Mouse (Mus musculus): ENCODE measurements around the gene Samt4. TPM values are rescaled to one million over a fixed set of nuclear protein-coding genes. Genes with fewer than 3 reads are reported as not detected.
"Not testable (repeated sequence)": the region's sequence is repeated elsewhere in the genome, so short reads cannot be mapped to it uniquely, and the experiment has no call there.

Samt4 gene
- not detected in 2 replicates for polyA plus RNA-seq (2012; ENCODE audit: insufficient read depth, insufficient read length, missing spikeins)

- no peaks in the 10 kb centered on the region for H3K4me1 ChIP-seq (ENCODE audit: control insufficient read depth, insufficient read depth, insufficient read length, low read length)
- no peak within 1 kb of the TSS for H3K27ac ChIP-seq (replicated peaks; ENCODE audit: low read depth, low read length)
- no peak within 1 kb of the TSS for H3K4me3 ChIP-seq (ENCODE audit: insufficient read depth, low read depth, low read length)
Measured at GRCm38 (mm10) chrX:154481702-154482101, at the start of gene Samt4. Samt4 (plus strand) TSS chrX:154482002.

DNA sequence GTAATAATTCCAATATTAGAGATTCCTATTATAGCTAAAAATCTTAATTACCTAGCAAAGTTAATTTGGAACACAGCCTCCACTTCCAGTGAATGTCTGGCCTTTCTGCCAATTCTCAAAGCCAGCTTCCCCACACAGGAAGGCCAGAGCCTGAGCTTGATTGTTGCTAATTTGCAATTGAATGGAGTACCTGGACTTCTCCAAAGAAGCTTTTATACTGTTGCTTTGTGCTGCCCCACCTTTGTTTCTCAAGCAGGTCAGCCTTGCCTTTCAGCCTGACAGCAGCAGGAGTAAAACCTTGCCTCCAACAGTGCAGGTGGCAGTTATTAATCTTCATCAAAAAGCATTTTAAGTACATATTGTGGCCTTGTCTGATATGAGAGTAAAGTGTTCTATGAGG, 38.1 kb upstream of the Samt4 start:
- H3K27ac ChIP-seq (replicated peaks; ENCODE audit: low read depth, low read length); H3K4me1 ChIP-seq (ENCODE audit: control insufficient read depth, insufficient read depth, insufficient read length, low read length); H3K4me3 ChIP-seq (ENCODE audit: insufficient read depth, low read depth, low read length): not testable (repeated sequence)

DNA sequence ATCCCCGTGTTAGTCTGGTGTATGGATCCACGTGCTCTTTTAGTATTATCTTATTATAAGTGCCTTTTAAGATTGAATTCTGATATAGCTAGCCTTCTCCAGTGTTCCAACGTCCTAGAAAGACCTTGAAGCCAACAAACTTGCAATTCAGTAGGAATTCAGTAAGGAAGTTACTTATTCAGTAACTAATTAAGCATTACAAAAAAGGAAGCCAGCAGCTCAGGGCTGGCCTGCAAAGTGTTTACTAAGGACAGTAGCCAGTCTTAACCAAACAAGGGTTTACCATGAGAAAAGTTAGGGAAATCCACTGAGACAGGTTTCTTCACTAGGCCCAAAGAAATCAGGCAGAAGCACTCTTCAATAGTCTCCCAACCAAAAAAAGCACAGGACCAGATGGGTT, 13.4 kb upstream of the Samt4 start:
- not testable (repeated sequence) for H3K27ac ChIP-seq (replicated peaks; ENCODE audit: low read depth, low read length); H3K4me1 ChIP-seq (ENCODE audit: control insufficient read depth, insufficient read depth, insufficient read length, low read length); H3K4me3 ChIP-seq (ENCODE audit: insufficient read depth, low read depth, low read length)

Other genes with a start within 250 kb of the Samt4 start
- not detected in 2 replicates for gene 4930524N10Rik, start 138.6 kb upstream of the Samt4 start, polyA plus RNA-seq (2012; ENCODE audit: insufficient read depth, insufficient read length, missing spikeins)
- not detected in 2 replicates for gene Samt2, start 97.4 kb downstream of the Samt4 start, polyA plus RNA-seq (2012; ENCODE audit: insufficient read depth, insufficient read length, missing spikeins)

Data from brown adipose tissue, adult 24 weeks (tissue).